25 mouse cellular contexts compared by ENCODE assay signal in genomic region chr17:49792217-49792743, GRCm38 (mm10).
A peak's percentile ranks its signal among the peaks of the same experiment; 100 is the strongest.
DNase-seq lines count a peak whose midpoint lies in the region; ATAC-seq lines count a peak whose summit lies in the region.
"Had no signal": no experiment of that assay in that cellular context is flagged by ENCODE, and none has a peak within 500 bp of the region (broad histone marks: within the 10 kb centered on the region; RNA-seq: fewer than 3 reads in every experiment).

No protein-coding gene starts in this region.

- WGBS in embryonic facial prominence, embryonic 14.5 days, result 69% methylated on average over 10 of the region's 10 CpGs
- 84% methylated on average over 10 of the region's 10 CpGs for WGBS in embryonic facial prominence, embryonic 10.5 days
- WGBS in limb, embryonic 12.5 days, result 56% methylated on average over 10 of the region's 10 CpGs
- 90% methylated on average over 10 of the region's 10 CpGs for whole genome bisulfite sequencing in limb, embryonic 10.5 days
- 43% methylated on average over 10 of the region's 10 CpGs for WGBS in limb, embryonic 15.5 days

- no peaks in the 10 kb centered on the region for H3K36me3 ChIP-seq in embryonic facial prominence, embryonic 14.5 days (ENCODE audit: control insufficient read depth, insufficient read depth, low read length)
- H3K36me3 ChIP-seq in embryonic facial prominence, embryonic 10.5 days (replicated peaks), result no peaks in the 10 kb centered on the region
- H3K36me3 ChIP-seq in limb, embryonic 12.5 days, result no peaks in the 10 kb centered on the region
- no peaks in the 10 kb centered on the region for H3K36me3 ChIP-seq in limb, embryonic 10.5 days
- no peaks in the 10 kb centered on the region for H3K36me3 ChIP-seq in limb, embryonic 15.5 days
- H3K36me3 ChIP-seq: embryonic facial prominence, embryonic 15.5 days; G1E; hindbrain, embryonic 12.5 days had no signal

- H3K4me2 ChIP-seq in embryonic facial prominence, embryonic 14.5 days (ENCODE audit: low read depth, low read length), result no peak overlapping the region
- H3K4me2 ChIP-seq in limb, embryonic 12.5 days, result no peak overlapping the region
- H3K4me2 ChIP-seq in limb, embryonic 15.5 days, result no peak overlapping the region
- H3K4me2 ChIP-seq: embryonic facial prominence, embryonic 15.5 days; hindbrain, embryonic 12.5 days had no signal

- DNase-seq in embryonic facial prominence, embryonic 14.5 days (ENCODE audit: low spot score), result peak; percentile 54
- DNase-seq in embryonic facial prominence, embryonic 10.5 days (ENCODE audit: low spot score), result no peak
- DNase-seq in limb, embryonic 10.5 days (ENCODE audit: low spot score), result no peak
- DNase-seq in MN1 (ENCODE audit: low spot score), result peak; percentile 83
- DNase-seq in ovary, postnatal 14 days (ENCODE audit: low spot score), result no peak
- DNase-seq: adrenal gland, postnatal 14 days; B cell, adult 2 months; cerebellum, adult 11-12 months; cerebellum, adult 9-10 months; cerebellum, postnatal 25 days; gastrocnemius, postnatal 10 days; heart, postnatal 10 days; heart, postnatal 4 days had no signal

- H3K4me1 ChIP-seq in embryonic facial prominence, embryonic 14.5 days (ENCODE audit: control insufficient read depth, insufficient read depth, low read length), result no peaks in the 10 kb centered on the region
- 0 out of 2 replicates have a peak, but pooled peaks cover 9% of the 10 kb centered on the region for H3K4me1 ChIP-seq in embryonic facial prominence, embryonic 10.5 days
- H3K4me1 ChIP-seq in limb, embryonic 12.5 days (replicated peaks), result peaks cover 17% of the 10 kb centered on the region
- peaks cover 18% of the 10 kb centered on the region; the same call in 1 of the 2 replicates for H3K4me1 ChIP-seq in limb, embryonic 10.5 days
- 0 out of 2 replicates have a peak, but pooled peaks cover 4% of the 10 kb centered on the region for H3K4me1 ChIP-seq in limb, embryonic 15.5 days
- H3K4me1 ChIP-seq: embryonic facial prominence, embryonic 15.5 days; hindbrain, embryonic 12.5 days had no signal

- no peak overlapping the region for H3K9ac ChIP-seq in embryonic facial prominence, embryonic 14.5 days (ENCODE audit: low read depth, low read length)
- H3K9ac ChIP-seq in limb, embryonic 12.5 days (replicated peaks), result no peak overlapping the region
- H3K9ac ChIP-seq in limb, embryonic 15.5 days, result no peak overlapping the region
- H3K9ac ChIP-seq: embryonic facial prominence, embryonic 15.5 days; hindbrain, embryonic 12.5 days had no signal

- no peaks in the 10 kb centered on the region for H3K9me3 ChIP-seq in embryonic facial prominence, embryonic 14.5 days (ENCODE audit: control insufficient read depth, low read length)
- H3K9me3 ChIP-seq in embryonic facial prominence, embryonic 10.5 days, result no peaks in the 10 kb centered on the region
- 0 out of 2 replicates have a peak, but pooled peaks cover 6% of the 10 kb centered on the region for H3K9me3 ChIP-seq in limb, embryonic 12.5 days
- no peaks in the 10 kb centered on the region for H3K9me3 ChIP-seq in limb, embryonic 10.5 days (replicated peaks)
- H3K9me3 ChIP-seq in limb, embryonic 15.5 days, result no peaks in the 10 kb centered on the region
- H3K9me3 ChIP-seq: embryonic facial prominence, embryonic 15.5 days; hindbrain, embryonic 12.5 days had no signal

- no peaks in the 10 kb centered on the region for H3K27me3 ChIP-seq in embryonic facial prominence, embryonic 14.5 days (replicated peaks; ENCODE audit: control insufficient read depth, insufficient read depth, low read length)
- no peaks in the 10 kb centered on the region for H3K27me3 ChIP-seq in embryonic facial prominence, embryonic 10.5 days (replicated peaks; ENCODE audit: low read depth, poor library complexity, severe bottlenecking)
- H3K27me3 ChIP-seq in limb, embryonic 12.5 days, result no peaks in the 10 kb centered on the region
- H3K27me3 ChIP-seq in limb, embryonic 10.5 days (ENCODE audit: low read depth, poor library complexity, severe bottlenecking), result no peaks in the 10 kb centered on the region
- H3K27me3 ChIP-seq in limb, embryonic 15.5 days, result no peaks in the 10 kb centered on the region
- H3K27me3 ChIP-seq: embryonic facial prominence, embryonic 15.5 days; hindbrain, embryonic 12.5 days; Patski had no signal

- H3K4me3 ChIP-seq in embryonic facial prominence, embryonic 14.5 days (ENCODE audit: low read depth, low read length), result no peak overlapping the region
- no peak overlapping the region for H3K4me3 ChIP-seq in embryonic facial prominence, embryonic 10.5 days
- H3K4me3 ChIP-seq in limb, embryonic 12.5 days (replicated peaks), result no peak overlapping the region
- no peak overlapping the region for H3K4me3 ChIP-seq in limb, embryonic 10.5 days
- no peak overlapping the region for H3K4me3 ChIP-seq in limb, embryonic 15.5 days
- H3K4me3 ChIP-seq: embryonic facial prominence, embryonic 15.5 days; erythroblast, embryonic 14.5 days; hindbrain, embryonic 12.5 days had no signal

- H3K27ac ChIP-seq in embryonic facial prominence, embryonic 14.5 days (replicated peaks; ENCODE audit: low read depth, low read length), result no peak overlapping the region
- no peak overlapping the region for H3K27ac ChIP-seq in embryonic facial prominence, embryonic 10.5 days (replicated peaks)
- H3K27ac ChIP-seq in limb, embryonic 12.5 days, result no peak overlapping the region
- no peak overlapping the region; the same call in 1 of the 2 replicates for H3K27ac ChIP-seq in limb, embryonic 10.5 days
- no peak overlapping the region for H3K27ac ChIP-seq in limb, embryonic 15.5 days
- H3K27ac ChIP-seq: embryonic facial prominence, embryonic 15.5 days; hindbrain, embryonic 12.5 days had no signal

- ATAC-seq in embryonic facial prominence, embryonic 14.5 days (ENCODE audit: low read depth), result peak; percentile 37; the same call in 1 of the 2 replicates
- ATAC-seq in limb, embryonic 12.5 days (ENCODE audit: insufficient number of reproducible peaks, insufficient read depth, low FRiP score, low TSS enrichment, low read depth), result peak; percentile 37; the same call in 1 of the 2 replicates
- ATAC-seq in limb, embryonic 15.5 days (ENCODE audit: insufficient number of reproducible peaks, low FRiP score, low TSS enrichment, low read depth), result peak; percentile 48; the same call in 1 of the 2 replicates
- ATAC-seq: activated CD4-positive, CD25-positive, alpha-beta regulatory T cell, adult 4 months; CD4-positive, CD25-positive, alpha-beta regulatory T cell, adult 4 months; forebrain, embryonic 16.5 days; hindbrain, embryonic 16.5 days; inflammation-experienced regulatory T-cells, adult 6 months; Patski had no signal

Comparison
In these comparisons a context has a peak if more than half of its experiments do, and no peak if none do; other contexts are left out.
1. DNase-seq: peak in embryonic facial prominence, embryonic 14.5 days (single experiment) and MN1 (single experiment); none in embryonic facial prominence, embryonic 10.5 days (single experiment), limb, embryonic 10.5 days (single experiment) and ovary, postnatal 14 days (single experiment).
2. Peak in every context shown above with its lines, with median percentiles within 50 percentile points of each other: ATAC-seq.